Mouse (Mus musculus): Measurements from ENCODE around the gene Hoxa3. TPM values are rescaled to one million over a fixed set of nuclear protein-coding genes. Genes with fewer than 3 reads are reported as not detected.
A peak's percentile ranks its signal among the peaks of the same experiment; 100 is the strongest.

Gene Hoxa3
- polyA plus RNA-seq, 1 experiment from 2014 or later: 0.20 TPM

DNA sequence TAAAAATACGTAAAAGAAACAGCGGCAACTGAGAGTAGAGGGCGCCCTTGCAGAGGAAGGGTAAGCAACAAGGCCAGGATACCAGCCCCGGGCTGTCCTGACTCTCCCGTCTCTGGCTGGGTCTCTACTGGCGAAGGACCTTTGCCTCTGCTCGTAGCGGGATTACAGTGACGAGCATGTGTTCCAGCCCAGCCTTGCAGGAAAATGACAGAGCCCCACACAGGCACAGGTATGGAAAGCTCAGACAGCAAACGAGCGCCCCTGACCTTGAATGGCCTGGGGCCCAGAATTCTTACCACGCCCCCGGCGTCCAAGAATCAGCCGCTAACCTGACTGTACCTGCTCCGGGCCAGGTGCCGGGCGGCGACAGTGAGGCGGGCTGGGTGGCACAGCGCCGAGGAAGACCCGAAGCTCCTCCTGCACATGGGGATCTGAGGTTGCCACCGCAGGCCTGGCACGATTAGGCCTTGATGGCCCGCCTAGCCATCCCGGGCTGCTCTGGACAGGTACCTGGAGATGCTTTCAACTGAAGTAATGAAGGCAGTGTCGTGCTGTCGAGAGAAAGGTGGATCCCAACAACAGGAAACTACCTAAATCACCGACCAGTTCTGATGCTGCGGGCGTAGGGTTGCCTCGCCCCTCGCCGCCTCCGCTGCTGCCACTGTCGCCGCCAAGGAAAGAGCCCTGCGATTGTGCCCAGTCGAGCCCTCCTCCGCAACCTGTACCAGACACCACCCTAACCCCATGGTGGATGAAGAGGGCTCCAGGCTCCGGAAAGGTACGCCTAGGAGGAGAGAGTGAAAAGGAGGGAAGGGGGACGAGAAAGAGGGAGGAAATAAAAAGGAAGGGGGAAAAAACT lies 16.7 kb upstream of the Hoxa3 start:
- H3K4me2 ChIP-seq: no peak overlapping the region
- no peak overlapping the region for H3K9ac ChIP-seq
- no peaks in the 10 kb centered on the region for H3K9me3 ChIP-seq (replicated peaks)
- no peak overlapping the region for H3K4me3 ChIP-seq (replicated peaks)
- no peak overlapping the region for H3K27ac ChIP-seq (replicated peaks)
- no peak for ATAC-seq (ENCODE audit: insufficient read depth)
- H3K36me3 ChIP-seq (replicated peaks): no peaks in the 10 kb centered on the region
- no peaks in the 10 kb centered on the region; the same call in none of the 2 replicates for H3K4me1 ChIP-seq (replicated peaks)
- peaks cover 98% of the 10 kb centered on the region for H3K27me3 ChIP-seq
- WGBS (ENCODE audit: insufficient replicate concordance): 2% methylated on average over 44 of the region's 44 CpGs

DNA sequence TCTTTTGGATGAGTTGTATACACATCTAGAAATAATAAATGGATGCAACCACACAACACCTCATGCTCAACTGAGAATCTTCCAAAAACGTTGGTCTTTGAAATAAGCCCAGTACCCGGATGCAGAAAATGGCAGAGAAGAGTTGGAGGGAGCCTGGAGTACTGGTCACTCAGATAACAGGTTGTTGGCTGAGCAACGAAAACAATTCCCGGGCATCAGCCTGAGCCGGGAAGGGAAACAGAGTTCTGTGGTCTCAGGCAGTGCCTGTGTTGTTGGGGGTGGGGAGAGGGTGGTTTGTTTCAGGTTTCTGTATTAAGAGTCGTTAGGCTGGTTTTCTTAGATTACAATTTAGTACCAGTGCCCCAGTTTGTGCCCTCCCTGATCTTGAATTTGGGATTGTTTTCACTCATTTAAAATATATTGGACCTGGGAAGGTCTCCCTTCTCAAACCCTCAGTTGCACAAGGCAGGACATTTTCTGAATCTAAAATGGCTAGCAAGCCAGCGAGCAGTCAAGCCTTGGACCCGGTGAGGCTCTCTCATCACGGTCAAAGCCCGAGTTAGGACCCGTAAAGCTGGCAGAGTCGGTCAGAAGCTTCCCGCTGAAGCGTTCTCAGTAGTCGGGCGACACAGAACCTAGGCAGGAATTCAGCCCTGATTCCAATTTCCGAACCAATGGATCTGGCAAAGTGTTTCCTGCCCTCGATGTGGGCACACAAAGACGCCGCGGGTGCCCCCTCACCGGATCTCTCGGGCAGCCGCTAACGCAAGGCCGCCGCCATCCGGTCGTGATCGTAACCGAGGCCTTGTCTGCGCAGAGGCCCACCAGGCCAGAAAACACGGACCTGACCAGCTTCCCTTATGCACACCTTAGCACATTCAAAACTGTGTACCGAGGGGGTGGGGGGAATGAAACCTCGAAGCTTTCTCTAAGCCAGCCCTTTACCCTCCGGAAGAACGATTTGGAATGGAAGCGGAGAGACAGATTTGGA lies 15.6 kb upstream of the Hoxa3 start:
- Histone ChIP-seq H3K4me2 (no peak overlapping the region), H3K9ac (no peak overlapping the region), H3K27me3 (peaks cover 98% of the 10 kb centered on the region), H3K4me3 (replicated peaks) (no peak overlapping the region), H3K4me1 (replicated peaks) (no peaks in the 10 kb centered on the region; the same call in none of the 2 replicates), H3K27ac (replicated peaks) (no peak overlapping the region), H3K36me3 (replicated peaks) (no peaks in the 10 kb centered on the region), H3K9me3 (replicated peaks) (no peaks in the 10 kb centered on the region)
- under 1% methylated on average over 38 of the region's 38 CpGs for WGBS (ENCODE audit: insufficient replicate concordance)
- no peak for ATAC-seq (ENCODE audit: insufficient read depth)

DNA sequence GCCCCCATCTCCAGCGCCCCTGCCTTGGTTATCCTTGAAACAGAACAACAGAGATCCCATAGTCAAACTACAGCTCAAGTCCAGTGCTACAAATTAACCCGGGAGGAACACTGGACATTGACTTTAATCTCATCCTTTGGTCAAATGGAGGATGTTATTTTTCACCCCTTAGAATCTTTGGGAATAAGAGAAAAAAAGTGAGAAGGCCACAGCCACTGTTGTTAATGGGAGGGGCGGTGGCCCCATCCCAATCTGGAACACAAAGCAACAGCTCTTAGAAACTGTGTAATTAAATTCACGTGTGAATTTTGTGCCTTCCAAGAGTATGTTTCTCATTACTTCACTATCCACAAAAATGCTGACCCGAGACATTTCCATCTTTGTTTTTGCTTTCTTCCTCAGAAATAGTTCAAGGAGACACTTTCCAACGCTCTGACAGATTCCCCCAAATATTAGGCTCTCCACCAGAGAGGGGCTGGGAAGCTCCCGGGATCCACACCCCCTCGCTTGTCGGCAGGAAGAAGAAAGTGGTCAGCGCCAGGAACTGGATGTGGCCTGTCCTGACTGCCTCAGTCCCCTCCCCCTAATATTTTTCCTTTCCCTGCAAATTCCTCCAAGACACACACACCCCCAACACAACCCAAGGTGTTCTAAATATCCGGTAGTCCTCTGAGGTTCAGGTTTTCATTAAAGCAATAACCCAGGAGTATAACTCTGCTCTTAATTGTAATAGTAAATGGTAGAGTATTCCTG lies 14.5 kb upstream of the Hoxa3 start:
- Histone ChIP-seq H3K27me3 (peaks cover 98% of the 10 kb centered on the region), H3K27ac (replicated peaks) (no peak overlapping the region), H3K4me3 (replicated peaks) (no peak overlapping the region), H3K36me3 (replicated peaks) (no peaks in the 10 kb centered on the region), H3K4me2 (no peak overlapping the region), H3K9ac (no peak overlapping the region), H3K9me3 (replicated peaks) (no peaks in the 10 kb centered on the region), H3K4me1 (replicated peaks) (no peaks in the 10 kb centered on the region)
- ATAC-seq (ENCODE audit: insufficient read depth): no peak
- WGBS (ENCODE audit: insufficient replicate concordance): 24% methylated on average over 11 of the region's 11 CpGs

DNA sequence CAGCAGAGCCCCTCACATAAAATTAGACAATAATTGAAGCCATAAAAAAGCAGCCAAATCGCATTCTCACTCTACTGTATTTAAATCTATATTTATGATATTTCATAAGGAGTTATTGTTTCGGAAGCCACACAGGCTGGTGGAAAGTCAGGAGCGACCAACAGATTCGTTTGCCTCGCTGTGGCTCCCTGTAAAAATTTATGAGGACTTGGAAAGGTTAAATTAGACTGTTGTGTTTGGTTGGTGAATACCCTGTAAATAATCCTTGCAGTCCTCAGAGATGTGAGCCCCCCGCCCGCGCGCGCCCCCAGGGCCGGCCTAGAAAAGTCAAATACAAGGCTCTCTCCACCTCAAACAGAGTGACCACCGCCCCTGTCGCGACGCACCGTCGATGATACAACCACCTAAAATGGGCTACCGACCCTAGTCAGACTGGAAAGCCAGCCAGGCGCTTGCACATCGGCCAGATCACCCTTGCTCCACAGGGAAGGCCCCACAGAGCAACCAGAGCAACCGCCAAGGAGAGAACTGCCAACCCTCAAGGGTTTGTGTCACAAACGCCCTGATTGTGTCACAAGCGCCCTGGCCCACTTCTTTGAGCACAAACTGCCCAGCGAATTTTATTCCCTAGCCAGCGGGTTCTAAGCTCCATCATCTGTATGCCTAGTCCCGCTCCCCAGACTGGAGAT lies 13.6 kb upstream of the Hoxa3 start:
- peaks cover 98% of the 10 kb centered on the region for H3K27me3 ChIP-seq
- 7% methylated on average over 26 of the region's 26 CpGs for WGBS (ENCODE audit: insufficient replicate concordance)
- no peak overlapping the region for H3K4me3 ChIP-seq (replicated peaks)
- no peak overlapping the region for H3K27ac ChIP-seq (replicated peaks)
- H3K9me3 ChIP-seq (replicated peaks): no peaks in the 10 kb centered on the region
- no peak overlapping the region for H3K4me2 ChIP-seq
- no peaks in the 10 kb centered on the region for H3K36me3 ChIP-seq (replicated peaks)
- 0 out of 2 replicates have a peak, but pooled peaks cover 5% of the 10 kb centered on the region for H3K4me1 ChIP-seq (replicated peaks)
- no peak for ATAC-seq (ENCODE audit: insufficient read depth)
- no peak overlapping the region for H3K9ac ChIP-seq

DNA sequence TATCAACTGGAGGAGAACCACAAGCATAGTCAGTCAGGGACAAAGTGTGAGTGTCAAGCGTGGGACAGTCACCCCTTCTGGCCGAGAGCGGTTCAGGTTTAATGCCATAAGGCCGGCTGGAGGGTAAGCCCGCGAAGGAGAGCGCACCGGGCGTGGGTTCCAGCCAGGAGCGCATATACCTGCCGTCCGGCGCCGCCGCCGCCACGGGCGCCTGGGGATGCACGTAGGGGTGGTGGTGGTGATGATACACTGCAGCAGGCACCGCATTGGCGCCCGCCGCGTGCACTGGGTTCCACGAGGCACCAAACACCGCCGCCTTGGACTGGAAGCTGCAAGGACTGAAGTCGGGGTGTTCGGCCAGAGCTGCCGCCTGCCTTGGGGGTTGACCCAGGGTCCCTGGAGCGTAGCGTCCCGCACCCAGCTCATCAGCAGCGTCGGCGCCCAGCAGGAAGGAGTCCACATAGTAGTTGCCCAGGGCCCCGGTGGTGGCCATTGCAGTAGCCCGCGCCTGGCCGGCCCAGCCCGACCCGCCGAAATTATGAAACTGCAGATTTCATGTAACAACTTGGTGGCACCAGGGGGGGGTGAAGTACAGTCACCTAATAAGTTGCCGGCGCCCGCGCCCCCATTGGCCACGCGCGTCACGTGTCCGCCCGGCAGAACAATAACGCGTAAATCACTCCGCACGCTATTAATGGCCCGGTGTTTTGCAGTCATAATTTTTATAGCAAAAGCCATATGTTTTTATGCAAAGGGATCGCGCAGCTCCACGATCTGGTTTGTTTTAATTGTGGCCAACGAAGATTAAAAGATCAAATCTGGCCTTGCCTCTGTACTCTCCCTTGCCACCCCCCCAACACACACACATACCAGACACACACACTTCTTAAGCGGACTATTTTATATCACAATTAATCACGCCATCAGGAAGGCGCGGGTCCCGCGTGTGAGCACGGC lies 12.8 kb upstream of the Hoxa3 start:
- ATAC-seq (ENCODE audit: insufficient read depth): no peak
- peak overlapping the region; percentile 15; the same call in 1 of the 2 replicates for H3K4me3 ChIP-seq (replicated peaks)
- H3K9me3 ChIP-seq (replicated peaks): no peaks in the 10 kb centered on the region
- peaks cover 99% of the 10 kb centered on the region for H3K27me3 ChIP-seq
- no peak overlapping the region for H3K9ac ChIP-seq
- WGBS (ENCODE audit: insufficient replicate concordance): under 1% methylated on average over 69 of the region's 69 CpGs
- no peak overlapping the region for H3K27ac ChIP-seq (replicated peaks)
- H3K36me3 ChIP-seq (replicated peaks): no peaks in the 10 kb centered on the region
- H3K4me2 ChIP-seq: peak overlapping the region; percentile 29
- H3K4me1 ChIP-seq (replicated peaks): 0 out of 2 replicates have a peak, but pooled peaks cover 11% of the 10 kb centered on the region

DNA sequence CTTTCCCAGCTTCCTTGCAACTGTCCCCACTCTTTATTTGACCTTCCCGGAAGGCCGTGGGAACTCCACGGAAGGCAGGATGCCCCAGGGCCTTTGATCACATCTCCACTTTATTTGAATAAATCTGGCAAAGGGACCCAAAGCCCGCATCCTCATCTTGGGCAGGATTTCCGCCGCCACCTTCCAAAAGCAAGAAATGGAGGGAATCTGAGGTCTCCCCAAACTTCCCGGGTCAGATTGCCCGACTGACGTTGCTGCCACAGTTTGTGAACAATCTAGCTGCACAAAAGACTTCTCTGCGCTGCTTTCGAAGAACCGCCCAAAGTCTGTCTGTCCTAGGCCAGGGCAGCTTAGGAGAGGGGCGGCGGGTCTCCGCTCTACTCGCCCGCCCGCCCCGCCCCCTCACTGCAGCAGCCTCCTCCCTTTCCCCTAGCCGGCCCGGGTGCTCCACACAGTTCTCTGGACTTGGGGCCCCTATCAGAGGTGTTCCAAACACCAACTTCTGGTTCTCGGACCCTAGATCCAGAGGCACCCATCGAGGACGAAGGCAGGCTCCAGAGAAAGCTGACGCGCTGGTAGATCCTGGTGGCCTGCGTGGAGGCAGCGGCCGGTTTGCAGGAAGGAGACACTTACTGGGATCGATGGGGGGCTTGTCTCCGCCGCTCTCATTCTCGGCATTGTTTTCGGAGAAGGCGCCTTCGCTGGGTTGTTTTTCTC lies 11.9 kb upstream of the Hoxa3 start:
- peak overlapping the region; percentile 29 for H3K4me2 ChIP-seq
- no peak for ATAC-seq (ENCODE audit: insufficient read depth)
- H3K9ac ChIP-seq: no peak overlapping the region
- H3K4me3 ChIP-seq (replicated peaks): 0 out of 2 replicates have a peak overlapping the region, but pooled peaks have one; percentile 15
- H3K9me3 ChIP-seq (replicated peaks): no peaks in the 10 kb centered on the region
- H3K36me3 ChIP-seq (replicated peaks): no peaks in the 10 kb centered on the region
- under 1% methylated on average over 36 of the region's 36 CpGs for WGBS (ENCODE audit: insufficient replicate concordance)
- H3K27ac ChIP-seq (replicated peaks): no peak overlapping the region
- H3K27me3 ChIP-seq: peaks cover 99% of the 10 kb centered on the region
- H3K4me1 ChIP-seq (replicated peaks): 0 out of 2 replicates have a peak, but pooled peaks cover 11% of the 10 kb centered on the region

DNA sequence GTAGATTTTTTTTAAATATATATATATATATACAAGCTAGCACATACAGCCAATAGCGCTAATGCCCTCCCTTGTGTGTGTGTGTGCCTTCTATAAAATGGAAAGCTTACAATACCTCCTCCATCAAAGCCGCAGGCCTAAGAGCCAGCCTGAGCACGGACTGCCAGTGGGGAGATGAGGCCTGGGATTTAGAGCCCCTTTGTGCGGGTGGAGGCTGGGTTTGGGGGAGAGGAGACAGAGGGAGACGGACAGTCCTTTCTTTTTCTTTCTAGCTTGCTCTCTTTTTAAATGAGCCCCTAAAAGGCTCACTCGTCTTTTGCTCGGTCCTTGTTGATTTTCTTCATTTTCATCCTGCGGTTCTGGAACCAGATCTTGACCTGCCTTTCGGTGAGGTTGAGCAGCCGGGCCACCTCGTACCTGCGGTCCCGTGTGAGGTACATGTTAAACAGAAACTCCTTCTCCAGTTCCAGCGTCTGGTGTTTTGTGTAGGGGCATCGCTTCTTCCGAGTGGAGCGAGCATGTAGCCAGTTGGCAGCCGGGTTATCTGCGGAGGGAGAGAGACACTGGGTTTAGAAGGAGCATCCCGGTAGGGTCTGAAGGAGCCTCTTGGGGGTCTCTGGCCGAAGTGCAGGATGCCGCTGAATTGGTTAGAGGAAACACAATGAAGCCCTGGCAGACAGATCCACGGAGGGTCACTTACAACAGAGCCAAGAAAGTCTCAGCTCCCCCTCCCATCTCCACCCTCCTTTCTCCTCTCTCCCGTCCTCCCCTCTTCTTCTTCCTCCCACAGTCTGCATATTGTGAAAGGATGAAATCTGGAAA lies 11.0 kb upstream of the Hoxa3 start:
- peak overlapping the region; percentile 6; the same call in 1 of the 2 replicates for H3K4me2 ChIP-seq
- peaks cover 99% of the 10 kb centered on the region for H3K27me3 ChIP-seq
- no peak overlapping the region for H3K4me3 ChIP-seq (replicated peaks)
- no peaks in the 10 kb centered on the region for H3K9me3 ChIP-seq (replicated peaks)
- 0 out of 2 replicates have a peak, but pooled peaks cover 11% of the 10 kb centered on the region for H3K4me1 ChIP-seq (replicated peaks)
- H3K27ac ChIP-seq (replicated peaks): no peak overlapping the region
- 6% methylated on average over 24 of the region's 24 CpGs for WGBS (ENCODE audit: insufficient replicate concordance)
- H3K9ac ChIP-seq: no peak overlapping the region
- ATAC-seq (ENCODE audit: insufficient read depth): no peak
- H3K36me3 ChIP-seq (replicated peaks): no peaks in the 10 kb centered on the region

DNA sequence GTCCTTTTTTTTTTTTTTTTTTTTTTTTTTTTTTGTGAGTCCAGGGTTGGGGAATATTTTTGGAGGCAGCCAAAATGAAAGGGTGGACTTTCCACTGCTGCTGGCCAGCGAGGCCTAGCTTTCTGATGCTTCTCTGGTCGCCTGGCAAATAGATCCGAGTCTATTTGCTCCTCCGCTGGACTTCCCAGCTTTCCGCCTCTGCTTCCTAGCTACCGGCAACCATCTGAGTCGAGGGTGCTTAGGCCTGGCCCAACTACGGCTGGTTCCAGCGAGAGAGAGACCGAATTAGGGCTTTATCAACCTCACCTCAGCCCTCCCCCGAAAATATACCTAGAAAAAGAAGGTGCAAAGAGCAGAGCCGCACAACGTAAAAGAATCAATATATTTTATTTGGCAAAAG lies 9.6 kb upstream of the Hoxa3 start:
- Histone ChIP-seq H3K4me2 (no peak overlapping the region), H3K27me3 (peaks cover 100% of the 10 kb centered on the region), H3K9me3 (replicated peaks) (no peaks in the 10 kb centered on the region), H3K27ac (replicated peaks) (no peak overlapping the region), H3K9ac (no peak overlapping the region), H3K4me1 (replicated peaks) (0 out of 2 replicates have a peak, but pooled peaks cover 11% of the 10 kb centered on the region), H3K4me3 (replicated peaks) (no peak overlapping the region), H3K36me3 (replicated peaks) (no peaks in the 10 kb centered on the region)
- 28% methylated on average over 13 of the region's 13 CpGs for WGBS (ENCODE audit: insufficient replicate concordance)
- no peak for ATAC-seq (ENCODE audit: insufficient read depth)

Measured in liver, embryonic 15.5 days (tissue).